Comparison of ENCODE assay signal across 8 mouse cellular contexts in the genomic region with DNA sequence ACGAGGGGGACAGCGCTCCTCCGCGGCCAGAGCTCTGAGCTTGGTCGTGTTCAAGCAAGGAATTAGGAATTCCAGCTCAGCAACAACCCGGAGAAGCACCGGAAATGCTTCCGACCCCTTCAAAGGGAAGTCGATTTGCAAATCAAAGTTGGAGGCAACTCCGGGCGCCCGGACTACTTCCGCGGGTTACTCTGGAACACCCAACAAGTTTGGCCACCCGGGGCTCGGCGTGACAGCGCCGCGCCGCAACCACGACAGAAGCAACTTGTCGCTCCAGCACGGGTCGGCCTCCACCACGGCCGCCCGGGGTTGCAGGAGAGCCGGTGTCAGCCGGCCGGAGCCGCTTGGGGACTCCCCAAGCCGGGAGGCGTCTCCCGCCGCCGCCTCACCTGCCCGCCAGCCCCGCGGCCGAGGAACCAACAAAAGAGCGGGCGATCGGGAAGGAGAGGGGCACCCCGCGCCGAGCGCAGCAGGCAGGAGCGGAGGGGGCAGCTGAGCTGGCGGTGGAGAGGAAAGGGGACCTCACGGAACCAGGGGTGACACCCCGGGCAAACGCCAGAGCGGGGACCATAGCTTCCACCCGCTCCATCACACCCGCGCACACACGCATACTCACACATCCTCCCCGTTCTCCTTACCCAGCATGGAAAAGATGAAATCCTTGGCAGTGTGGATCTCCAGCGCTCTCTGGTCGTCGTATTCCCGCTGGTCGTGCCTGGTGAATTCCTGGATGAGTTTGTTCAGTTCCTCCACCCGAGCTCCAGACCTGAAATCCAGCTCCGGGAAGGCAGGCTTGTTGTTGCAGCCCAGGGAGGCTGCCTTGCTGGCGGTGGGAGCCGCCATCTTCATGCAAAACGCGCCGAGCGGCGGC. TPM values are rescaled to one million over a fixed set of nuclear protein-coding genes. Genes with fewer than 3 reads are reported as not detected.
DNase-seq lines count a peak whose midpoint lies in the region; ATAC-seq and TF ChIP-seq lines count a peak whose summit lies in the region.

Mb21d2 (minus strand) TSS at position 859 of the 871 bp plus-strand sequence.

- no peak for TF ChIP-seq POLR2A in lung, adult 2 months (IDR thresholded peaks at IDR 0.05; ENCODE audit: borderline replicate concordance, extremely low read depth, low read depth, low read length)

- H3K9me3 ChIP-seq in hindbrain, embryonic 11.5 days (ENCODE audit: control insufficient read depth, low read length), result no peaks in the 10 kb centered on the region

- WGBS in hindbrain, embryonic 11.5 days, result under 1% methylated on average over 70 of the region's 73 CpGs
- WGBS in lung, adult 2 months, result under 1% methylated on average over 73 of the region's 73 CpGs

- peak within 1 kb of the TSS; percentile 79 for H3K9ac ChIP-seq in hindbrain, embryonic 11.5 days (ENCODE audit: low read depth, low read length)

- peaks cover 3% of the 10 kb centered on the region; the same call in 1 of the 2 replicates for H3K4me1 ChIP-seq in hindbrain, embryonic 11.5 days (replicated peaks; ENCODE audit: control insufficient read depth, insufficient read depth, low read length)
- peaks cover 4% of the 10 kb centered on the region for H3K4me1 ChIP-seq in lung, adult 2 months (ENCODE audit: control insufficient read depth, insufficient read depth, low read length)

- no peaks in the 10 kb centered on the region for H3K27me3 ChIP-seq in hindbrain, embryonic 11.5 days (ENCODE audit: control insufficient read depth, insufficient read depth, low read length)

- peak within 1 kb of the TSS; percentile 95 for H3K4me2 ChIP-seq in hindbrain, embryonic 11.5 days (replicated peaks; ENCODE audit: low read depth, low read length)

- peak; percentile 51 for ATAC-seq in hindbrain, embryonic 11.5 days (ENCODE audit: low FRiP score)
- ATAC-seq in granulocyte monocyte progenitor cell, adult 5-6 weeks (replicated peaks; ENCODE audit: poor library complexity, severe bottlenecking), result no peak; the same call in 1 of the 2 replicates

- peak within 1 kb of the TSS; percentile 63 for H3K4me3 ChIP-seq in hindbrain, embryonic 11.5 days (ENCODE audit: low read depth, low read length)
- peak within 1 kb of the TSS; percentile 89 for H3K4me3 ChIP-seq in lung, adult 2 months (replicated peaks; ENCODE audit: extremely low read depth, low read depth, low read length)

- peak within 1 kb of the TSS; percentile 91 for H3K27ac ChIP-seq in hindbrain, embryonic 11.5 days (ENCODE audit: low read depth, low read length)

- DNase-seq in ZHBTc4 (ENCODE audit: low read depth, low spot score), result peak; percentile 96
- DNase-seq in cerebellum, postnatal 14 days, result peak; percentile 60 to 70
- peak; percentile 44 to 50 for DNase-seq in frontal cortex, postnatal 25 days (ENCODE audit: low spot score in 2 of 2)
- DNase-seq in hindbrain, embryonic 11.5 days (ENCODE audit: low spot score), result peak; percentile 73
- peak; percentile 50 for DNase-seq in layer of hippocampus, adult 9-11 months
- peak; percentile 68 for DNase-seq in lung, adult 2 months
- DNase-seq in ovary, postnatal 14 days (ENCODE audit: low spot score), result peak; percentile 36

- TF ChIP-seq CTCF in lung, adult 2 months (IDR thresholded peaks at IDR 0.05; ENCODE audit: insufficient read depth, low read length), result no peak

- H3K36me3 ChIP-seq in hindbrain, embryonic 11.5 days (ENCODE audit: control insufficient read depth, insufficient read depth, low read length), result no peaks in the 10 kb centered on the region

RNA-seq across cellular contexts. Expression of gene Mb21d2, which starts in this region (rescaled TPM):
- 8.6 and 9.5 TPM in 2 replicates for polyA plus RNA-seq in hindbrain, embryonic 11.5 days (2014; fragmentation: Nextera tagmentation; extraction: Ambion mirVana)
- 8.3 and 8.8 TPM in 2 replicates for polyA plus RNA-seq in lung, adult 2 months (2012; rRNA removed)
- total RNA-seq in granulocyte monocyte progenitor cell, adult 5-6 weeks (2014; fragmentation: Nextera tagmentation), result not detected in 2 replicates
- total RNA-seq in granulocyte monocyte progenitor cell, adult 5-6 weeks (2017), result not detected in 2 replicates

Comparison
In these comparisons a context has a peak if more than half of its experiments do, and no peak if none do; other contexts are left out.
1. DNase-seq: peak in every context shown above with its lines; median percentile 96 in ZHBTc4; 73 in hindbrain, embryonic 11.5 days; 68 in lung, adult 2 months; 65 in cerebellum, postnatal 14 days; 50 in layer of hippocampus, adult 9-11 months; 47 in frontal cortex, postnatal 25 days; 36 in ovary, postnatal 14 days.